Mouse (Mus musculus) cortical plate, adult 2 months (tissue): ENCODE measurements around the gene Htr5b.

ENCODE experiments used
- CTCF ChIP-seq: fragments of 200-500 bp; IDR thresholded peaks from 2 replicates; pipeline ENCODE4 v1.5.1; 2011; ENCODE audit warnings: mild to moderate bottlenecking, control low read depth, low read length; ENCODE audit not compliant: insufficient read depth; ENCODE audit errors: extremely low read depth
- POLR2A ChIP-seq: fragments of 200-500 bp; IDR thresholded peaks from 2 replicates; pipeline ENCODE4 v1.6.1; 2011; ENCODE audit warnings: mild to moderate bottlenecking, low read length, control low read depth; ENCODE audit not compliant: insufficient read depth; ENCODE audit errors: extremely low read depth

DNA sequence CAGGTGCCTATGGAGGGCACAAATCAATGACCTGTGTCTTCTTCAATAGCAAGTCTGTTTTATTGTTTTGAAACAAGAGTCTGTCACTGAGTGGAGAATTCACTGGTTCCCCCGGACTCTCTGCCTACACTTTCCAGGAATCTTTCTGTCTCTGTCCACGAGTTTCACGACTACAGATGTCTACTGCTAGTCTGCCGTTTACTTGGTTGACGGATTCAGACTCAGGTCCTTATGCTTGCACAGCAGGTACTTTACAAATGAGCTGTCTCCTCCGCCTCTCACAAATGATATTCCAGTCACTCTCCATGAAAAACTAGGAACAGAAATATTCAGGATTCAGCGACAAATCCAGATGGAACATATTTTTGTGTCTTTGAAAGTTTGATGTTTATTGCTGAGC is 42.3 kb upstream of the Htr5b start:
- TF ChIP-seq CTCF (no peak), POLR2A (no peak)
